Mouse (Mus musculus) heart, embryonic 14.5 days (tissue): ENCODE measurements around the gene Dhrs4. TPM values are rescaled to one million over a fixed set of nuclear protein-coding genes. Genes with fewer than 3 reads are reported as not detected.

Experiments
- ATAC-seq: fragments of 200-750 bp; cut with Nextera tagmentation; 2 replicates; pipeline ENCODE4 v1.8.0; 2017; ENCODE audit warnings: low read depth, moderate TSS enrichment; ENCODE audit not compliant: insufficient number of reproducible peaks, insufficient read depth, low FRiP score
- H3K27ac ChIP-seq, 2 experiments: fragments of 200-500 bp in 1 of 2; fragments of 300-500 bp in 1 of 2; sonication (generic) in 1 of 2; replicated peaks in 1 of 2; 2 replicates each; pipeline ENCODE4 v1.5.1; 2012 to 2014; ENCODE audit warnings: low read depth in 2 of 2, low read length in 2 of 2, control low read depth in 1 of 2, mild to moderate bottlenecking in 1 of 2, mixed read lengths in 1 of 2; ENCODE audit not compliant: control insufficient read depth in 1 of 2, insufficient read depth in 1 of 2
- H3K27me3 ChIP-seq: fragments of 300-500 bp; sonication (generic); 2 replicates; pipeline ENCODE4 v1.6.1; 2014; ENCODE audit warnings: mild to moderate bottlenecking, low read length, control low read depth; ENCODE audit not compliant: control insufficient read depth, insufficient read depth
- H3K36me3 ChIP-seq: fragments of 300-500 bp; sonication (generic); 2 replicates; pipeline ENCODE4 v1.6.1; 2014; ENCODE audit warnings: mild to moderate bottlenecking, control low read depth, low read length, mixed read lengths; ENCODE audit not compliant: control insufficient read depth, insufficient read depth
- H3K4me1 ChIP-seq, 2 experiments: fragments of 200-500 bp in 1 of 2; fragments of 300-500 bp in 1 of 2; sonication (generic) in 1 of 2; 2 replicates each; pipeline ENCODE4 v1.6.1; 2012 to 2014; ENCODE audit warnings: low read length in 2 of 2, control low read depth in 1 of 2, mixed read lengths in 1 of 2; ENCODE audit not compliant: control insufficient read depth in 2 of 2, insufficient read depth in 2 of 2
- H3K4me2 ChIP-seq: fragments of 300-500 bp; sonication (generic); 2 replicates; pipeline ENCODE4 v1.6.1; 2014; ENCODE audit warnings: mild to moderate bottlenecking, low read length
- H3K4me3 ChIP-seq, 2 experiments: fragments of 200-500 bp in 1 of 2; fragments of 300-500 bp in 1 of 2; sonication (generic) in 1 of 2; 2 replicates each; pipeline ENCODE4 v1.5.1; 2012 to 2014; ENCODE audit warnings: low read length in 2 of 2, mild to moderate bottlenecking in 2 of 2, control low read depth in 1 of 2, low read depth in 1 of 2, moderate library complexity in 1 of 2; ENCODE audit not compliant: control insufficient read depth in 1 of 2, insufficient read depth in 1 of 2
- H3K9ac ChIP-seq: fragments of 300-500 bp; sonication (generic); 2 replicates; pipeline ENCODE4 v1.6.1; 2014; ENCODE audit warnings: mild to moderate bottlenecking, low read length
- H3K9me3 ChIP-seq: fragments of 300-500 bp; sonication (generic); 2 replicates; pipeline ENCODE4 v1.6.1; 2016; ENCODE audit warnings: low read length, control low read depth; ENCODE audit not compliant: control insufficient read depth
- WGBS: fragments of 180-500 bp; shearing (Covaris S2); extraction: QIAGEN DNeasy Blood & Tissue Kit; methylation state at CpG from one replicate; pipeline ENCODE4 v1.1.7; 2014; 5-methylcytosine and 5-hydroxymethylcytosine counted together
- polyA plus RNA-seq: library from polyadenylated mRNA; unstranded; fragments of >200 nt; fragmentation: Nextera tagmentation; extraction: Ambion mirVana; gene quantifications from 2 replicates; pipeline ENCODE4 v1.2.1, GENCODE M21; 2014

Gene Dhrs4
- polyA plus RNA-seq, 1 experiment from 2014 or later = 43.4 TPM

DNA sequence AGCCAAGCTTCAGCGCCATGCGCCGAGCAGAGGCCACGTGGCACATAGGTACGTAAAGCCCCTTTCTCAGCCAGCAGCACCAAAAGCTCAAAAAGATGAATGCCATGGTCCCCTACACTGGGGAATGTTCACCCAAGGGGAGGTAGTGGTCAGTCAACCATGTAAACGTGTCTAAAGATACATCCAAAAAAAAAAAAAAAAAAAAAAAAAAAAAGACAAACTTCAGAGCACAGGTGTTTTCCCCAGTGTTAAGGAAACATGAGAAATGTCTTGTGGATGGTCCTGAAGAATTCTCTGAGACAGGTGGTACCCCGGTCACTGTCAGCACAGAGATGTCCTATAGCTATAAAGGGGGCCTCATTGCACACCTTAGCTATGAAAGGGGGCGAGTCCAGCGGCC lies 27.1 kb downstream of the Dhrs4 start:
- 78% methylated on average over 9 of the region's 9 CpGs for WGBS
- Histone ChIP-seq H3K4me1 (peaks cover 4 to 6% of the 10 kb centered on the region in 2 experiments; a peak in 2 of 4 replicates), H3K9me3 (no peaks in the 10 kb centered on the region), H3K9ac (no peak overlapping the region), H3K4me2 (no peak overlapping the region), H3K27ac (no peak overlapping the region), H3K27me3 (no peaks in the 10 kb centered on the region; the same call in 1 of the 2 replicates), H3K36me3 (no peaks in the 10 kb centered on the region), H3K4me3 (no peak overlapping the region)
- no peak for ATAC-seq

DNA sequence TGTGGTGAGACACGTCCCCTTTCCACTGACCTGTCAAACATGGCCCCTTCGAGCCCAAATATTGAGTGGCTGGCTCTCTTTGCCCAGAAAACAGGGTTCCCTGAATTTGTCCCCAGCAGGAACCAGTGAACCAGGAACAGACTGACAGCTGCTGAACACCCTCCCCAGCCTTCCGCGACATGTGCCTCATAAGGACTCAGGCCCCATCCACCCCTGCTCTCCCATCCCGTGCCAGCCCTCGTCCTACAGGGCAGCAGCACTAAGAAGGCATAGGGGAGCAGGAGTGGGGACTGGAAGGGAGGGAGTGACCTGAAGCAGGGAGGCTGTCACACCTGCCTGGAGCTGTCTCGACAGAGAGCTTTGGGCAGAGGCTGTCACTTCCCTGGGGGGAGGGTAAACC lies 29.2 kb downstream of the Dhrs4 start:
- Histone ChIP-seq H3K4me1 (peaks cover 6 to 9% of the 10 kb centered on the region in 2 experiments; a peak in 3 of 4 replicates), H3K9me3 (no peaks in the 10 kb centered on the region), H3K4me3 (no peak overlapping the region), H3K4me2 (no peak overlapping the region), H3K36me3 (no peaks in the 10 kb centered on the region), H3K27ac (no peak overlapping the region), H3K9ac (no peak overlapping the region), H3K27me3 (peaks cover 16% of the 10 kb centered on the region)
- ATAC-seq = no peak
- 53% methylated on average over 7 of the region's 7 CpGs for WGBS

GRCm38 (mm10) chr14:55509540-55509939 lies 31.0 kb downstream of the Dhrs4 start:
- Histone ChIP-seq H3K9me3 (no peaks in the 10 kb centered on the region), H3K4me1 (peaks cover 6 to 9% of the 10 kb centered on the region in 2 experiments; a peak in 3 of 4 replicates), H3K36me3 (no peaks in the 10 kb centered on the region), H3K27me3 (peaks cover 22% of the 10 kb centered on the region), H3K4me2 (no peak overlapping the region), H3K4me3 (no peak overlapping the region), H3K9ac (no peak overlapping the region), H3K27ac (no peak overlapping the region)
- 83% methylated on average over 10 of the region's 10 CpGs for WGBS
- no peak for ATAC-seq

DNA sequence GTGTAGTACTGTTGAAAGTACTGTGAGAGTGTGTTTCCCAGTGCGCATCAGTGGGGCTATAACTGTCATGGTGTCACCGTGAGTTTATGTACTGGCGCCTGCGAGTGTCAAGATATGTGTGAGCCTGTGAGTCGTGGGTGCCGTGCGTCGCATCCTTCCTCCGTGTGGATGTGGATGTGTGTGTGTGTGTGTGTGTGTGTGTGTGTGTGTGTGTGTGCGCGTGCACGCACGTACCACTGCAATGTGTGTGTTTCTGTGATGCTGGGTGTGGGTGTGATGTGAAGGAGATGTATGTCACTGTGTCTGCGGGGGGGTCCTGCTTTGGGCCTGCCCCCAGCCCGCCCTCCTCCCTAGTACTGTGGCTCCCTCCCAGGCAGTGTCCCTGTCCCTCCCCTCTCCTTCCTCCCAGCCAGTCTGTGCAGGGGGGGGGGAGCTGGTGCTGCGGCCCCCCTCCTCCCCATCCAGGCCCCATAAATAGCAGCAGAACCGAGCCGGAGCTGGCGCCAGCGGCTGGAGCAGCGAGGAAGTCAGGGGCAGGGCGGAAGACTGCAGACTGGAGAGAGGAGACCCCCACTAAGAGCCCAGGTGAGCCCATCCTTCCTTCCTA lies 31.7 kb downstream of the Dhrs4 start, which contains the start of gene Cpne6:
Gene Cpne6, plus strand, starts transcription at position 321 of the 607 bp plus-strand sequence.
- H3K9me3 ChIP-seq = no peaks in the 10 kb centered on the region
- H3K9ac ChIP-seq = no peak within 1 kb of the TSS
- peaks cover 6 to 9% of the 10 kb centered on the region in 2 experiments; a peak in 3 of 4 replicates for H3K4me1 ChIP-seq
- WGBS = 56% methylated on average over 22 of the region's 22 CpGs
- H3K27me3 ChIP-seq = peaks cover 23% of the 10 kb centered on the region
- no peak within 1 kb of the TSS for H3K27ac ChIP-seq
- H3K4me2 ChIP-seq = peak within 1 kb of the TSS; percentile 27
- H3K4me3 ChIP-seq = no peak within 1 kb of the TSS
- no peak for ATAC-seq
- H3K36me3 ChIP-seq = no peaks in the 10 kb centered on the region

DNA sequence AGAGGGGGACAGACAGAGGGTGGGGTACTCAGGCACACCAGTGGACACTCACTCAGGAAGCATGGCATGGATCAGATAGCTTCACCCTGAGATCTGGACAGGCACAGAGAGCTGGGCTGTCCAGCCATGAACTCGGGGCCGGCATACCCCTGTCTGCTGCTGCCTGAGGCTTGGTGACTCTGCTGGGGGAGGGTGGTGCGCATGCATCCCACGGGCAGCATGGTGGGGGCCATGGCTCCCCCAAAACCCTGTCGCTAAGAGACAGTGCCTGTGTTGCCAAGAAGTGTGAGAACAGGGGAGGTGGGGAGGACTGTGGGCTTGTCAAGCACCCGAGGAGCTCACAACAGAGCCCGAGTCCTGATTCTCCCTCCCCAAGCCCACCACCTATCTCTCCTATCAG lies 32.5 kb downstream of the Dhrs4 start:
- Histone ChIP-seq H3K4me3 (no peak overlapping the region), H3K27ac (no peak overlapping the region), H3K9me3 (no peaks in the 10 kb centered on the region), H3K27me3 (peaks cover 26% of the 10 kb centered on the region), H3K4me2 (peak overlapping the region; percentile 27; the same call in 1 of the 2 replicates), H3K36me3 (no peaks in the 10 kb centered on the region), H3K9ac (no peak overlapping the region), H3K4me1 (peaks cover 6 to 9% of the 10 kb centered on the region in 2 experiments; a peak in 3 of 4 replicates)
- no peak for ATAC-seq
- 29% methylated on average over 7 of the region's 7 CpGs for WGBS

- no peak overlapping the region for H3K4me3 ChIP-seq
- no peaks in the 10 kb centered on the region for H3K36me3 ChIP-seq
- H3K9me3 ChIP-seq = no peaks in the 10 kb centered on the region
- peaks cover 6 to 9% of the 10 kb centered on the region in 2 experiments; a peak in 3 of 4 replicates for H3K4me1 ChIP-seq
- no peak overlapping the region for H3K27ac ChIP-seq
- H3K4me2 ChIP-seq = no peak overlapping the region
- H3K9ac ChIP-seq = no peak overlapping the region
- ATAC-seq = no peak
- H3K27me3 ChIP-seq = peaks cover 52% of the 10 kb centered on the region
- 28% methylated on average over 10 of the region's 10 CpGs for WGBS
Measured at GRCm38 (mm10) chr14:55513927-55514326, 35.4 kb downstream of the Dhrs4 start.

GRCm38 (mm10) chr14:55515846-55516245 lies 37.3 kb downstream of the Dhrs4 start:
- Histone ChIP-seq H3K4me1 (peaks cover 0 to 3% of the 10 kb centered on the region in 2 experiments; a peak in 3 of 4 replicates), H3K36me3 (no peaks in the 10 kb centered on the region), H3K27me3 (peaks cover 70% of the 10 kb centered on the region), H3K9me3 (no peaks in the 10 kb centered on the region), H3K27ac (no peak overlapping the region), H3K4me3 (no peak overlapping the region), H3K4me2 (no peak overlapping the region), H3K9ac (no peak overlapping the region)
- 87% methylated on average over 4 of the region's 4 CpGs for WGBS
- ATAC-seq = no peak

DNA sequence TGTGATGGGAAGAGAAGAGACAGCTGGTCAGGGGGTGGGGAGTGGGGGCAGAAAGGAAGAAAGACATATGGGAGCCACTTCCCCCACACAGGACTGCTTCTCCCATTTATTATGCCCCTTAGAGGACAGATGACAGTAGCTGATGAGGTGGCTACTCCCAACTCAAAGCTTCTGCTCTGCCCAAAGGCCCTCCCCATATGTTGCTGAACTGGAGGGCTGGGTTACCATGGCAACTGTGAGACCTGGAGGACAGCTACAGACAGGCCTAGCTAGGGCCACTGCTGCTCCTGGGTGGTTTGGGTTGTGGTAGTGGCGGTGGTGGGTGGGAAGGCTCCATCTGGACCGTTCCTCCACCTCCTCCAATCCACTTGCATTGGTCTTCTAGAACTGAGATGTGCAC lies 40.3 kb downstream of the Dhrs4 start:
- no peak overlapping the region for H3K4me2 ChIP-seq
- 76% methylated on average over 2 of the region's 2 CpGs for WGBS
- H3K27ac ChIP-seq = no peak overlapping the region
- H3K4me1 ChIP-seq = peaks cover under 1 to 3% of the 10 kb centered on the region in 2 experiments; a peak in 2 of 4 replicates
- no peaks in the 10 kb centered on the region for H3K9me3 ChIP-seq
- no peaks in the 10 kb centered on the region for H3K36me3 ChIP-seq
- no peak for ATAC-seq
- no peak overlapping the region for H3K4me3 ChIP-seq
- H3K27me3 ChIP-seq = peaks cover 80% of the 10 kb centered on the region
- H3K9ac ChIP-seq = no peak overlapping the region
